Mouse (Mus musculus) CD4-positive, CD25-positive, alpha-beta regulatory T cell, adult 4 months (primary cell): ENCODE measurements around the gene Klc2. TPM values are rescaled to one million over a fixed set of nuclear protein-coding genes. Genes with fewer than 3 reads are reported as not detected.

Experiments
- ATAC-seq: one replicate; pipeline ENCODE4 v1.8.0; 2017
- polyA plus RNA-seq, 2 experiments: library from polyadenylated mRNA; unstranded; fragments of 100-300 nt; shearing (Covaris generic); gene quantifications; one replicate each; pipeline ENCODE4 v1.2.1; 2017

Gene Klc2
- polyA plus RNA-seq, 2 experiments from 2014 or later = 4.3 to 5.0 TPM

DNA sequence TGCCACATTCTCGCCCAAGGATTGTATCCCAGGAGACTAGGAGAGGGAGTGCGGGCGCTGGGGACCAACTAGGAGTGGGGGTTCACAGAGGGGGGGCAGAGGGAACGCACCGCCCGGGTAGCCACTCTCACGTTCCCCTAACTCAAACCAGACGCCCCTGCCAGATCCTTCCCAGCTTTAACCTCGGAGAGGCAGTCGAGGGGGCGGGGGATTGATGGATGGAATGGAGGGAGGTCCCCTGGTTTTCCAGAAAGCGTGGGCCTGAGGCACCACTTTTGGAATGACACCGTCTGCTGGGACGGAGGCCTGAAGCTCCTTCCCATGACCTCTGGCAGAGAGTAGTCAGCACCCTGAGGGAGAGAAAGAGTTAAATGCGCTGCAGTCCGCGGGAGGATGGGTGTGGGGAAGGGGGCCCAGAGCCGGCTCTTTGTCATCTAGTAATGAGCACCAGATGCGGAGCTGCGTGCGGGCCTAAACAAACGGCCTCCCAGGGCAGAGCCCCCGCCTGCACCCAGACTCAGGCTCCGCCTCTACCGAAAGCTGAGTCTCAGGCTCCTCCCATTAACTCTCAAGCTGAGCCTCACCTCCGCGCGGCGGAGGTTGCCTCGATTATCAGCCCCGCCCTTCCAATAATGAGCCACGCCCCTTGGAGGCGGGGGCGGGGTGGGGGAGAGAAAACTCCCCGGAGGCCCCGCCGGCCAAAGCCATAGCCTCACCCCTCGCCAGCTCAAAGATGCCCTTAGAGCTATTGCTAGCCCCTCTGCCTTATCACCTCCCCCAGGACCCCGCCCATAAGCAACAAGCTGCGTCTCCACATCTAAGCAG is 46.6 kb downstream of the Klc2 start:
- peak; percentile 88 for ATAC-seq

DNA sequence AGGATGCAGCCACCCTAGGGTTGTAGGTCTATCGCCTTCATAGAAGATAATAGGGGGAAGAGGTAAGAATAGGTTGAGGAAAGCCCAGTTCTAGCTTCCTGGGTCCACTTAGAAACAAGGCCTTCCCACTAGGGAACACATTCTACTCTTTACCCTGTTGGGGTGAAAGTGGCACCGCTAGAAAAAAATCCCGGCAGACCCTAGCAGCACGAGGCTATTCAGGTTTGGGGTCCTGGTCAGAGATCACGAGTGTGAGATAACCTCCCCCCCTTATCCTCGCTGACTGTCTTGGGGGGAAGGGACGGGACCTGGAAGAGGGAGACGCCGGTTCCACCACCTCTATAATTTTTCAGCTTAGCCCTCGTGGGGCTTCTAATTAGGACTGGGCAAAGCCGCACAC is 47.3 kb downstream of the Klc2 start:
- ATAC-seq = no peak

DNA sequence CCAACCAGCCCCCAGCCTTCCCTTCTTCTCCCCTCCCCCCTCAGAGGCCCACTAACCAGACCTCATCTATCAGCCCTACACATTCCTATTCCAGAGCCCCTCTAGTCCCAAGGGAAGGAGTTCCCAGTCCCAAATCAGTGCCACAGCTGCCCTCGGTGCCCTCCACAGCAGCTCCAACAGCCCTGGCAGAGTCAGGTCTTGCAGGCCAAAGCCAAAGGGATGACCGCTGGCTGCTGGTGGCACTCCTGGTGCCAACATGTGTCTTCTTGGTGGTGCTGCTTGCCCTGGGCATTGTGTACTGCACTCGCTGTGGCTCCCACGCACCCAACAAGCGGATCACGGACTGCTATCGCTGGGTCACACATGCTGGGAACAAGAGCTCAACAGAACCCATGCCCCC is 48.4 kb downstream of the Klc2 start:
- ATAC-seq = no peak

DNA sequence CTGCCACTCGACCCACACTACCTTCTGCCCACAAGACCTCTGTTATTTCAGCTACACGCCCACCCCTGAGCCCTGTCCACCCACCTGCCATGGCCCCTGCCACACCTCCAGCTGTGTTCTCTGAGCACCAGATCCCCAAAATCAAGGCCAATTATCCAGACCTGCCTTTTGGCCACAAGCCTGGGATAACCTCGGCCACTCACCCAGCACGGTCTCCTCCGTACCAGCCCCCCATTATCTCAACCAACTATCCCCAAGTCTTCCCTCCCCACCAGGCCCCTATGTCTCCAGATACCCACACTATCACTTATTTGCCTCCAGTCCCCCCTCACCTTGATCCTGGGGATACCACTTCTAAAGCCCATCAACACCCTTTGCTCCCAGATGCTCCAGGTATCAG is 48.9 kb downstream of the Klc2 start:
- no peak for ATAC-seq

DNA sequence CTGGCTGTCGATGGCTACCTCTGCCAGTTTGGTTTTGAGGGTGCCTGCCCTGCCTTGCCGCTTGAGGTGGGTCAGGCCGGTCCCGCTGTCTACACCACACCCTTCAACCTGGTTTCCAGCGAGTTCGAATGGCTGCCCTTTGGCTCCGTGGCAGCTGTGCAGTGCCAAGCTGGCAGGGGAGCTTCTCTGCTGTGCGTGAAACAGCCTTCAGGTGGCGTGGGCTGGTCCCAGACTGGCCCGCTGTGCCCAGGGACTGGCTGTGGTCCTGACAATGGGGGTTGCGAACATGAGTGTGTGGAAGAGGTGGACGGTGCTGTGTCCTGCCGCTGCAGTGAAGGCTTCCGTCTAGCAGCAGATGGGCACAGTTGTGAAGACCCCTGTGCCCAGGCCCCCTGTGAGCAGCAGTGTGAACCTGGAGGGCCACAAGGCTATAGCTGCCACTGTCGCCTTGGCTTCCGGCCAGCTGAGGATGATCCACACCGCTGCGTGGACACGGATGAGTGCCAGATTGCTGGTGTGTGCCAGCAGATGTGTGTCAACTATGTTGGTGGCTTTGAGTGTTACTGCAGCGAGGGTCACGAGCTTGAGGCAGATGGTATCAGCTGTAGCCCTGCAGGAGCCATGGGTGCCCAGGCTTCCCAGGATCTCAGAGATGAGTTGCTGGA is 49.7 kb downstream of the Klc2 start:
- ATAC-seq = no peak

DNA sequence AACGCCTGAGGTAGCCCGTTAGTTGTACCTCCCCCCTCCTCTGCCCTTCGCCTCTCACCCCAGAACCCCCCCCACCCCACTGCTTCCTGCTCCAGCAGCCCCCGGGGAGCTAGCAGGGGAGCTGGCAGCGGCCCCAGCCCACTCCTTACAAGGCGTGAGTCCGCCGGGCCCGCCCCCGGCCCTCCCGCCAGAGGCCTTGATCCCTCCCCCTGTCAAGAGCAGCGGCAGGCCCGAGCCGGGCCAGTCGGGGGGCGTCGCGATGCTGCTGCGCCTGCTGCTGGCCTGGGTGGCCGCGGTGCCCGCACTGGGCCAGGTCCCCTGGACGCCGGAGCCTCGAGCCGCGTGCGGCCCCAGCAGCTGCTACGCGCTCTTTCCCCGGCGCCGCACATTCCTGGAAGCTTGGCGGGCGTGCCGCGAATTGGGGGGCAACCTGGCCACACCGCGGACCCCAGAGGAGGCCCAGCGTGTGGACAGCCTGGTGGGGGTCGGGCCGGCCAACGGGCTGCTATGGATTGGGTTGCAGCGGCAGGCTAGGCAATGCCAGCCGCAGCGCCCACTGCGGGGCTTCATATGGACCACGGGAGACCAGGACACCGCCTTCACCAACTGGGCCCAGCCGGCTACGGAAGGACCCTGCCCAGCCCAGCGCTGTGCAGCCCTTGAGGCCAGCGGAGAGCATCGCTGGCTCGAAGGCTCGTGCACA is 50.3 kb downstream of the Klc2 start, which contains the start of gene Cd248:
Gene Cd248 (plus strand): TSS at position 212 of the 703 bp plus-strand sequence.
- ATAC-seq = no peak

DNA sequence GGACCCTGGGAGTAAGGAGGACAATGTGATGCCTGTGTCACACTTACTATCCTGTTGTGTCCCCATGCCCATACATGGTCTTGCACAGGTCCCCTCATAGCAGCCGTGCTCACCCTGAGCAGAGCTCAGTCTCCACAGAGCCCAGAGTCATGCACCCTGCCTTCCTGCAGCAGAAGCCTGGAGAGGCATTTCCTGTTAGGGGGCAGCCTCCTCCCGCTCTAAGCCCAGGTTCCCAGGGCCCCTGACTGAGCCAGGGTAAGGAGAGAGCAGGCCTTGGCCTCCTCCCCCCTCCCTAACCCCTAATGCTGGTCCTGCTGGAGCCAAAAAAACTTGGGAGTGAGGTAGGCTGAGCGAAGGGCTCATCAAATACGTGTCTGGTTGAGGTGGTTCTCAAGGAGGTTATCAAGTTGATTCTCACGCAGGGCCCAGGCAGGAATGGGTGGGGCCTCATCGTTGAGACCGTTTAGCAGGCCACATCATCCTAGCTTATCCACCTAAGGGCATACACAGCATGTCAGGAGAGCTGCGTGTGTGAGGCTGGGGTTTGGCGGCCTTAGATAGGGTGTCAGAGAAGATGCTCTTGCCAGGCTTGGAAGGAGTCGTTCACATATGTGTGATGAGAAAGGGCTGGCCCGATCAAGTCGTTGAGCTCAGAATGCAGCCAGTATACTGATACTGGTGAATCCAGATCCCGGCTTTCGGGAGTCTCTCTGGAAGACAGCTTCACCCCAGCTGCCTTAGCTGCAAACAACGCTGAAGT is 51.1 kb downstream of the Klc2 start:
- no peak for ATAC-seq

DNA sequence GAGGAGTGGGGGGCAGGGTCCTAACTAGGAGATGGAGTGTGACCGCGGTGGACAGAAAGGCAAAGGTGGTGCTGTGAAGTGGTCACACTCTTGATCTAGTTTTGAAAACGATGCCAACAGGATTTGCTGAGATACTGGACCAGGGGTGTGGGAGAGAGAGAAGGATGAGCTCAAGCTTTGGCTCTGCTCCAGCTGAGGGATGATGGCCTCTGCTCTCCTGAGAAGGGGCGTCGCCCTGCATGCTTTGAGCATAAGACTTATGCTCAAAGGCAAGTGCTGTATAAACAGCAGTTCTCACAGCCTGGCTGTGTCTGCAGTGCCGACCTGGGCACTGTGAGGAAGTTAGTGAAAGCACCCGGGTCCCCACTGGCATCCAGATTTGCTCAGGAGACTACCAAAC is 53.3 kb downstream of the Klc2 start:
- no peak for ATAC-seq

DNA sequence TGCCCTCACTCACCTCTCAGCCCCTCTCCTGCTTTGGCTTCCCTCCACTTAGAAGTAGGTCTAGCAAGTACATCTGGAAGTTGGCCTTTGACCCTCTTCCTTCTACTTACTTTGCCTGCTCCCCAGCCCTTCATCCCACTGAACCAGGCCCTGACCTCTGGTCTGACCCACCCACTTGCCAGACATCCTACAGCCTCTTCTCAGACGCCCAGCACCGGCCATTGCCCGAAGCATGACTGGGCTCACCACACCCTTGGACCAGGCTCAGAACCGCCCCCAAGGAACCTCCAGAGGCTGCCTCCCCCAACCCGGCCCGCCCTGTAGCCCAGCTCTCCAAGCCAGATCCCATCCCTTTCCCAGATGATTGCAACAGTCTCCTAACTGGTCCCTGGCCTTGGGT is 55.9 kb downstream of the Klc2 start:
- ATAC-seq = no peak

DNA sequence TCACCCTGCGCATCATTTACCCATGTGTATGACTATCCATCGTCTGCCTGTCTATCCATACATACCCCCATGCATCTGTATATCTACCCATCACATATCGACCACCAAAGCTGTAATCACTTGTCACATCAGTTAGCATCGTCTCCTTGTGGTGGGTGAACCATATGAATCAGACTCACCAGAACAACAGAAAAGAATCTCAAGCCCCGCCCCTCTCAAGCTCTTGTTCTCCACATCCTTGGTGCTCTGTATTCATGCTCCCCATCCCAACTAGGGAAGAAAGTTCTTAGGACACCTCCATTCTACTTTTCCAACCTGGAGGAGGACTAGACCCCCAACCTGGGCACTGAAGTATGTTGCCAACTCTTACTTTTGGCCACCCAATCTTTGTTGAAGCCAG is 56.3 kb downstream of the Klc2 start:
- no peak for ATAC-seq

DNA sequence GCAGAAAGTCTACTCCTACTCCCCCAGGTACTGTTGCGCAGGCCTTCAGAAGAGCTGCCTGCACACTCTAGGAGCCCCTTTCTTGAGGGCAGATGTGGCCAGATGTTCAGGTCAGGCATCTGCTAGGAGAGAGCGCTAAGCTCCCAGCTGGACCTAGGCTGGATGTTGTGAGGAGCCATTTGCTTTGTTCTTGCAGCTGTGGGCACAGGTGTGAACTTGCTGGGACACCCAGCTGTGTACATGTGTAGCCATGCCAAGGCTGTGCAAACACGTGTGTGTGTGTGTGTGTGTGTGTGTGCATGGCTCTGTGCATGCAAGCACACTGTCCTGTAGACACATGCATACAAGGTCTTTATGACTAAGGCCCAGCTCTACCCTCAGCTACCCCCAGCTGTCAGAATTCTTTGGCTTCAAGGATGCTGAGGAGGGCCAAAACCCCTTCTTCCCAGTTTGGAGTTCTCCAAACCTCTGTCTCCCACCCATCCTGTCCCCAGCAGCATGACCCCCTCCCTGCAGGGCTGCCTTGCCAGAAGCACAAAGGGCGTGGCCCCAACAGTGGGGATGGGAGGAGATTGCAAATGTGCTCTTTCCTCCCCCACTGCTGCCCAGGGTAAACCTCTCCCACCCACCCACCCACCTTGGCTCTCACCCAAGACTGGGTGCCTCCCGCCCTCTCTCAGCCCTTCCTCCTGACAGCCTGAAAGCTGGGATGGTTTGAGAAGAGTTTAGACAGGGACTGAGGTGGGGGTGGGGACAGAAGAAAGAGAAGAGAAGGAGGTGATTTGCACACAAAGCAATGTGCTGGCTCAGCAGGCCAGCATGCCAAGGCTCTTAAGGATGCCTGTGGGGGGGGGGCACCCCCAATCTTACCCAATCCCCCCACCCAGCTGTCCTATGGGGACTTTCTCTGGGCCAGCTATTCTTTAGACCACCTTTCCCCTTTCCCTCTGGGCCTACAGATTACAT is 57.7 kb downstream of the Klc2 start:
- ATAC-seq = no peak

DNA sequence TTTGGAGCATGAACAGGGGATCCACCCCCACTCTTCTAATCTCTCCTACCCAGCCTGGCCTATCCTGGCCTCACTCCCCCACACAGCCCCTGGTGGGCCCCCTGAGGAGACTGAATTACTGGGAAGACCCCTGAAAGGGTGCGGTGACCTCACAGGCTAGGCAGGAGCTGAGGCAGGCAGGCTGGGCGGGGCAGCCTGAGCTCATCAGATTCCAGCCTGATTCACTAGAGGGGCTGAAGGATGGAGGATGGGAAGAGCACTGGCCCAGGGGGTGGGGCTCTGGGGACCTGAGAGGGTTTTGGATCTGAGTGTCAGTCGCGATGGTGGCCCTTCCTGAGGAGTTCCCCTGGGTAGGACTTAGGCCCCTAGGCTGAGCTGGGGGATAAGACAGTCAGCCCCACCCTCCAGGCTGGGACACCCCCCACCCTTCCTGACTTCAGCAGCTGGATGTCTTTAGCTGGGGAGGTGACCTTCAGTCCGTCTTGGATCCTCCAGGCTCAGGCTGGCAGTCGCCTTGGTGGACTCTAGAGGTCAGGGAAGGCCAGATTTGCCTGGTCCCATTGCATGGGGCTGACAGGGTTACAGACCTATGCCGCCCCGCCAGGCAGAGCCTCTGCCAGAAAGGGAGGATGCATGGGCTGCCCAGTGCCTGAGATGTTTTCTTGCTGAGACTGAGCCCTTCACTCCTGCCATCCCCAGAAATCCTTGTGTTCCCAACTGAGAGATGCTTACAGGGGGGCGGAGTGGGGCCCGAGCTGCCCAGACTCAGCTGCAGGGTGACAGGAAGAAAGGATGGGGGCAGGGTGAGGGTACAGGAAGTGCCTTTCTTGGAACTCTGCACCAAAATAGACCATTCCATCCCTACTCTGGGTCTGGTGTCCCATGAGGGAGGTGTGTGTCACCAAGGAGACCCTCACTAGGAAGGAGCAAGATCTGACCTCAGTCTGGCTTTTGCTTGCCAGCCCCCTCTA is 59.3 kb downstream of the Klc2 start:
- ATAC-seq = peak; percentile 49

DNA sequence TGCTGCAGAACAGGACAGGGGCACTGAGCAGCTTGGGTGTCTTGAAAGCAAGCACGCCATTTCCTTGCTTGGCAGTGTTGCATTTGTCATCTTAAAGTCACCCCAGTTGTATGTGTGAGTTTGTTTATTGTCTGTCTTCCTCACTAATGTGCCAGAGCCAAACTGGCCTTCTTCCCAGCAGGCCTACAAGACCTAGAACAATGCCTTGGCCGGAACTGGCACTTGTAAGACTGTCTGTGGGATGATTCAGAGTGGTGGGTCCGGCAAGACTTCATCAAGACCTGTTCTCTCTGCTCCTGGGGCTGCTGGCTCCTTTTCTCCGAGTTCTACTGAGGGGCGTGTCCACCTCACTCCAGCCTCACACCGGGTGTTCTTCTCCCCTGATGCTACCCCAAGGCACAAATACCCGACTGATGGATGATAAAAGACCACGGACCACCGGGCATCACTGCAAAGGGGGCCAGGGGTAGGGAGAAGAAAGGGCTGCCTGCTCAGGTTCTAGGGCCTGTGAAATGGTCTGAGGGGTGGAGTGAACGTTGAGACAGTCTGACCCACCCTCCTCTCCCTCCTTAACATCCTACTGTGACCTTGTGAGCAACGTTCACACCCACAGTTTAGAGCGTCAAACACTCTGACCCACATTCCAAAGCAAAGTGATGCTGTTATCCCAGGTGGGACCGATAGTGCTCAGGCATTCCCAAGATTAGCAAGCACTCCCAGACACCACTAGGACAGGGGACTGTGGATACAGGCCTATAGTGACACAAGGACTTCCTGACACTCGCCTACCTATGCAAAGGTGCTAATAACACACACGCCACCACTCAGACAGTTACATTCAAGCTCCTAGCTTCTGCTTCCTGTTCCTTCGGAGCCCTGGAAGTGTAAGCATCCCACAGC is 60.2 kb downstream of the Klc2 start:
- no peak for ATAC-seq

Other genes with a start within 250 kb of the Klc2 start
- not detected for gene Actn3, start 240.7 kb downstream of the Klc2 start, polyA plus RNA-seq
- gene Zdhhc24, start 239.9 kb downstream of the Klc2 start, polyA plus RNA-seq = 1 to 10 TPM; 3.7 to 6.2 TPM
- gene Bbs1, start 211.9 kb downstream of the Klc2 start, polyA plus RNA-seq = 1 to 10 TPM in 1 of 2 experiments, under 1 TPM in 1; 0.38 to 1.7 TPM
- gene Dpp3, start 190.3 kb downstream of the Klc2 start, polyA plus RNA-seq = 10 to 100 TPM; 39.4 to 67.8 TPM
- under 1 TPM in 1 of 2 experiments, not detected in 1; 0.33 TPM for gene Peli3, start 175.4 kb downstream of the Klc2 start, polyA plus RNA-seq
- gene Mrpl11, start 156.4 kb downstream of the Klc2 start, polyA plus RNA-seq = 10 to 100 TPM; 75.6 to 83.6 TPM
- gene Npas4, start 128.2 kb downstream of the Klc2 start, polyA plus RNA-seq = 1 to 10 TPM in 1 of 2 experiments, under 1 TPM in 1; 0.90 to 2.1 TPM
- 1 to 10 TPM; 2.4 to 2.5 TPM for gene Slc29a2, start 94.7 kb downstream of the Klc2 start, polyA plus RNA-seq
- gene B4gat1, start 79.7 kb downstream of the Klc2 start, polyA plus RNA-seq = 10 to 100 TPM; 11.9 to 20.5 TPM
- gene AC124502.3, start 79.7 kb downstream of the Klc2 start, polyA plus RNA-seq = under 1 TPM; 0.35 to 0.80 TPM
- gene Brms1, start 77.2 kb downstream of the Klc2 start, polyA plus RNA-seq = 100 to 1,000 TPM in 1 of 2 experiments, 10 to 100 TPM in 1; 85.7 to 136 TPM
- gene Rin1, start 68.1 kb downstream of the Klc2 start, polyA plus RNA-seq = under 1 TPM; 0.14 to 0.17 TPM
- not detected for gene Cd248, start 50.5 kb downstream of the Klc2 start, polyA plus RNA-seq
- not detected for gene Tmem151a, start 33.0 kb downstream of the Klc2 start, polyA plus RNA-seq
- gene Yif1a, start 30.0 kb downstream of the Klc2 start, polyA plus RNA-seq = 10 to 100 TPM; 58.1 to 67.8 TPM
- under 1 TPM in 1 of 2 experiments, not detected in 1; 0.55 TPM for gene Cnih2, start 20.0 kb downstream of the Klc2 start, polyA plus RNA-seq
- gene Rab1b, start 11.5 kb downstream of the Klc2 start, polyA plus RNA-seq = 100 to 1,000 TPM in 1 of 2 experiments, 10 to 100 TPM in 1; 91.1 to 113 TPM
- gene Pacs1, start 154.6 kb upstream of the Klc2 start, polyA plus RNA-seq = 10 to 100 TPM; 16.5 to 21.9 TPM
- gene Sf3b2, start 176.9 kb upstream of the Klc2 start, polyA plus RNA-seq = 100 to 1,000 TPM; 341 to 465 TPM
- gene Gal3st3, start 179.8 kb upstream of the Klc2 start, polyA plus RNA-seq = under 1 TPM in 1 of 2 experiments, not detected in 1; 0.15 TPM
- gene Catsper1, start 217.2 kb upstream of the Klc2 start, polyA plus RNA-seq = not detected
- 1 to 10 TPM; 2.7 to 3.2 TPM for gene Cst6, start 231.0 kb upstream of the Klc2 start, polyA plus RNA-seq
- 10 to 100 TPM; 46.1 to 57.1 TPM for gene Eif1ad, start 248.2 kb upstream of the Klc2 start, polyA plus RNA-seq
- 100 to 1,000 TPM; 246 to 256 TPM for gene Banf1, start 248.6 kb upstream of the Klc2 start, polyA plus RNA-seq